Mouse (Mus musculus): Measurements from ENCODE around the gene Ucn2. TPM values are rescaled to one million over a fixed set of nuclear protein-coding genes. Genes with fewer than 3 reads are reported as not detected.

The Ucn2 gene
- polyA plus RNA-seq (2017; shearing (Covaris generic)), result not detected

GRCm38 (mm10) chr9:108985710-108986109 lies at the start of gene Ucn2:
Ucn2 (plus strand) TSS chr9:108986010.

DNA sequence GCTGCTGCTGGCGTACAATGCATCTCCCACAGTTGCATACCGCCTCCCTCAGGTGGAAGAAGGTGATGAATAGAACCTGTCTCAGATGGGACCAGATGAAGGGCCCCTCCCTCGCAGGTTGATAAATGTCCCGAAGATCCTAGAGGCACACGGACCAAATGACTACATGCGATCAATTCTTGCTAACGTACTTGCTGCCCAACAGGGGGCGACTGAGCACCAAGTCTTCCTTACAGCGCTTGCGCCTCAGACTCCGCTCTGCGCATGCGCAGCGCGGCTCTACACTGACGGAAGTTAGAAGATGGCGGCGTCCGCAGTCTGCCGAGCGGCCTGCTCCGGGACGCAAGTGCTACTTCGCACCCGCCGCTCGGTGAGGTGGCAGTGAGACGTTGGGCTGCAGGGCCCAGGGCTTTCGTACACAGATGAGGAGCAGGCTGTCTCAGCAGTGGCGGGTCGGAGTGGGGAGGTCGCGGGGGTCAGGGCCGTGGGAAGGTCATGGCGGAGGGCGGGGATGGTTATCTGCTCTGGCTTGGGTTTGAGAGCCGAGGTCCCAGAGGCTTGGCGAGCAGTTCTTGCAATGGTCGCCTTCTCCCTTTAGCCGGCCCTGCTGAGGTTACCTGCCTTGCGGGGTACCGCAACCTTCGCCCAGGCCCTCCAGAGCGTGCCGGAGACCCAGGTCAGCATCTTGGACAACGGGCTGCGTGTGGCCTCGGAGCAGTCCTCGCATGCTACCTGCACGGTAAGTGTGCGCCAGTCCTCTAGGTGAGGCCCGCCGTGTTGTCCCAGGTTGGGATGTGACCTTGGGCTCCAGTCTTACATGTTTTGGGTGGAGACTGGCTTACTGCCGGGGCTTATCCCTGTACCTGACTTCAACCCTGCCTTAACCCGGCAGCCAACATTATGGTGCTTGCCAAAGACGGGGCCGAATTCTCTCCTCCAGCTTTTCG lies 49.1 kb upstream of the Ucn2 start, which contains the start of gene Uqcrc1:
Gene Uqcrc1 (plus strand): TSS at position 216 of the 947 bp plus-strand sequence.

GRCm38 (mm10) chr9:108953081-108953636 lies 32.7 kb upstream of the Ucn2 start, which contains the start of gene Col7a1:
Col7a1 (plus strand) TSS chr9:108953586.

GRCm38 (mm10) chr9:108991428-108992084 lies 5.7 kb downstream of the Ucn2 start, which contains the start of gene Pfkfb4:
Pfkfb4 (plus strand) TSS chr9:108991778.

Other genes starting within 250 kb of the Ucn2 start
- gene Ip6k2, start 202.2 kb upstream of the Ucn2 start, polyA plus RNA-seq (2017; shearing (Covaris generic)), result 15.2 TPM
- gene Nckipsd, start 177.6 kb upstream of the Ucn2 start, polyA plus RNA-seq (2017; shearing (Covaris generic)), result 7.7 TPM
- not detected for gene Celsr3, start 159.7 kb upstream of the Ucn2 start, polyA plus RNA-seq (2017; shearing (Covaris generic))
- gene Slc26a6, start 132.7 kb upstream of the Ucn2 start, polyA plus RNA-seq (2017; shearing (Covaris generic)), result 17.7 TPM
- gene Tmem89, start 71.4 kb upstream of the Ucn2 start, polyA plus RNA-seq (2017; shearing (Covaris generic)), result not detected
- gene Uqcrc1, start 49.4 kb upstream of the Ucn2 start, polyA plus RNA-seq (2017; shearing (Covaris generic)), result 386 TPM
- gene Col7a1, start 32.4 kb upstream of the Ucn2 start, polyA plus RNA-seq (2017; shearing (Covaris generic)), result 0.34 TPM
- 10.9 TPM for gene Pfkfb4, start 5.8 kb downstream of the Ucn2 start, polyA plus RNA-seq (2017; shearing (Covaris generic))
- gene Shisa5, start 52.6 kb downstream of the Ucn2 start, polyA plus RNA-seq (2017; shearing (Covaris generic)), result 5,738 TPM
- 111 TPM for gene Trex1, start 73.7 kb downstream of the Ucn2 start, polyA plus RNA-seq (2017; shearing (Covaris generic))
- gene Atrip, start 88.1 kb downstream of the Ucn2 start, polyA plus RNA-seq (2017; shearing (Covaris generic)), result 29.7 TPM
- 18.2 TPM for gene Ccdc51, start 96.5 kb downstream of the Ucn2 start, polyA plus RNA-seq (2017; shearing (Covaris generic))
- 579 TPM for gene Tma7, start 96.6 kb downstream of the Ucn2 start, polyA plus RNA-seq (2017; shearing (Covaris generic))
- gene Plxnb1, start 109.4 kb downstream of the Ucn2 start, polyA plus RNA-seq (2017; shearing (Covaris generic)), result 4.1 TPM
- gene Fbxw21, start 176.0 kb downstream of the Ucn2 start, polyA plus RNA-seq (2017; shearing (Covaris generic)), result not detected
- gene Fbxw13, start 210.0 kb downstream of the Ucn2 start, polyA plus RNA-seq (2017; shearing (Covaris generic)), result not detected
- gene Fbxw20, start 248.7 kb downstream of the Ucn2 start, polyA plus RNA-seq (2017; shearing (Covaris generic)), result not detected